Mouse (Mus musculus) A20 (cell line): ENCODE data around the gene Smarce1.

Experiments
- DNase-seq: peaks from one replicate; pipeline ENCODE4 v3.0.0-alpha.2; 2011; ENCODE audit warnings: low read depth, low spot score

Smarce1 gene

DNA sequence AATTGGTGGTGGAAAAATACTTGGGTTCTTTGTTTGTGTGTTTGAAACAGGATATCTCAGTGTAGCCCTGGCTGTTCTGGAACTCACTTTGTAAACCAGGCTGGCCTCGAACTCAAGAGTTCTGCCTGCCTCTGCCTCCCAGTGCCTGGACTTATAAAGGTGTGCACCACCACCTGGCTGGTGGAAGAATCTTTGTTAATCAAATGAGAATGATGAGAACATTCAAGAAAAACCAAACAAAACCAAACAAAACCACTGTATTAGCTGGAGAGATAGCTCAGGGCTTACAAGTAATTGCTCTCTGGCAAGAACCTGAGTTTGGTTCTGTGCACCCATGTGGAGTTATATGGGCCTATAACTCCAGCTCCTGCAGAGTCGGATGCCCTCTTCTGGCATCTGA, 61.4 kb downstream of the Smarce1 start:
- DNase-seq, result no peak

DNA sequence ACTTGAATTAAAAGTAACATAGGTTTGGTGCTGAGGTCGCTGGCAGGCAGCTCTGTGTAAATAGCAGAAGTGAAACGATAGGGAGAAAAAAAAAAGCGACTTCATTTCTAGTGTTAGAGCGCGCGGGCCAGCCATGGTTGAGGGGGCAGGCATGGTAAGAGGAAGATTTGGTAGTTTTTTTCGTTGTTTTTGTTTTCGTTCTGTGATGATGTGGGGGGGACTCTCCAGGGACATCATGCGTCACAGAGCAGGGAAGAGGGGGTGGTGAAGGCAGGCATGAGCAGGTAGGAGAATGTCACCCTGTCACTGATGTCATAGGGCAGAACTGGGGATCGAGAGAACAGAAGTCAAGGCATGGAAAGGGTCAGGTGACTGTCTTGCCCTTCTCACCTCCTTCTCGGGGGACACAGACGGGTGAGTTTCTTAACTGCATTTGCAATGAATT, 62.8 kb downstream of the Smarce1 start:
- peak; percentile 93 for DNase-seq

DNA sequence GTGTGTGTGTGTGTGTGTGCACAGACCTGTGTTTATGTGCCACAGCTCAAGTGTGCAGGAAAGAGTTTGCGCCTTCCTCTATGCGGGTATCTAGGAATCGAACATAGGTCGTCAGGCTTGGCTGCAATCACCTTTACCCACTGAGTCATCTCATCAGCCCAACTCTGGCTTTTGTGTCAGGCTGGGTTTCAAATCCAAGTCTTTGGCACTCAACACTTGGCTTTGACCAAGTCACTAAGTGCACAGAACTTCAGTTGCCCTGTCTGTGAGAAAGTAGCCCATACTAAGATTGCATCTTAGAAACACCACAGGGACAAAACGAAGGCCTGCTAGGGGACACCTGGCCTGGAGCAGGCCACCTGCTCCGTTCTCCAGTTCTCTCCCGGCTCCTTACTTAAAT, 63.2 kb downstream of the Smarce1 start:
- no peak for DNase-seq

DNA sequence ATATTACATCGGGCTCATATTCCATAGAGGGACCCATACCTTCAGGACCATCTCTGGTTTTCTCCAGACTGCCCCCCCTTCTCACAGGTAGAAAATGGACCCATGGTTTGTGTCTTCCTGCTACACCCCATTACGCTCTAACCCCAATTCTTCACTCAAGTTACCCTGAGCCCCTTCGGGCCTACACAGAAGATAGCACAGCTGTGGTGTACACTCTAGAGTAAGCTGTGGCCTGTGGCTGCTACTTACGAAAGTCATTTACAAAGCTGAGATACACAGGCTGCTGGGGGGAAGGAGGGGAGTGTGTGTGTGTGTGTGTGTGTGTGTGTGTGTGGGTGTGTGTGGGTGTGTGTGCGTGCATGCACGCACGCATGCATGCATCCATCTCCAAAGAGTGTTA, 64.6 kb downstream of the Smarce1 start:
- DNase-seq, result no peak

DNA sequence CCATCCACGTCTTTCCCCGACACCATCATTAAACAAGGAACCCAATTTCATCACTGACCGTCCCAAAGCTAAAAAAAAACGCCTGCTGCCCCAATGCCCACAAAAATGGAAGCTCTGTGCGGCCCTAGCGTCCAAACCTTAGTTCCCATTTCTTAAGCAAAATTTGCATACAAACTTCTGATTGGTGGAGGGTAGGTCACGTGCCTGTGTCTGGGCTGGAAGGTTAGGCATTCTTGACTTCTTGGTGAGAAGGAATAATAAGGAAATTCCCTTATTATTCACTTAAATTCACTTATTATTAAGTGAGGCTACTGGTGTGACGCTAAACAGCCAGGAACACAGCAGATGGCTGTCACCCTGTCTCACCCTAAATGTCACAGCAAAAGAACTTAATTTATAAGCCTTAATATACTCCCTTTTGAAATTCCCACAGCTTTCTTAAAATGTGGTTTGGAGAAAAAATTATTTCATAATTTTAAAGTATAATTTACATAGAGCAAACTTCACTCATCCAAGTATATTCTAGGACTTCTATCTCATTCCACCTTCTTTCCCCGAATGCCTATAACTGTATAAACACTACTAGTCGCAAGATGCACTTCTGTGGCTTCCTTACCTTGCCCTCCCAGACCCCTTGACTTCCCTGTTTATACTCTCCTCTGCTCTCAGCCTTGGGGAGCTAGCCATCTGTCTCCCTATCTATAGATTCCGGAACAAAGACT, 65.6 kb downstream of the Smarce1 start:
- no peak for DNase-seq

DNA sequence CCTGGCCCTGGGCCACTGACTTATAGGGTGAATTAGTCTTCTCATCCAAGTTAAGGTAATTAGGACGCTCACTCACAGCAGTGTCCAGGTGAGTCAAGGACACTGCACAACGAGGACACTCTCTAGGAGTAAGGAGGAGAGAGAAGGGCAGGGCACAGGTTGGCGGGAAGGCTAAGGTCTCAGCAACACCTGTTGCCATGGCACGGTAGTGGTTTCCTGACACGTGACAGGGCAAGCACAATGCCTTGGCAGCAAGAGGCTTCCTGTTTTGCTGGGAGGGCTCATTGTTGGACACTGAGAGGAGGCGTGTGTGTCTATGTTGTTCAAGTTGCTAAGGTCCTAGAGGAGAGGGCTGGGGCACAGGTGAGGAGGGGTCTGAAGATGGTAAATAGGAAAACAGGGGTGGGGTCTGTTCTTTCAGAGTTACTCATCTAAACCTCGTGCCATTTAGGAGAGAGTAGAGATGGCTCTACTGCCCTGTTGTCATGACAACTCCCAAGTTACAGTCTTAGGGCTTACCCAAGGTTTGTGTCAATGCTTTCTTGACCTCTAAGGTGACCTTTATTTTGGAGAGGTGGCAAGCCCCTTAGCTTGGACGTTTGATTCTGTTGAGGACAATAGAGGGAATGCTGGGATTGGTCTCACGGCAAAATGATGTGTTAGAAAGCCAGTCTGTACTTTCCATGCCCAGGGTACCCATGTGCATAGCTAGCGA, 67.7 kb downstream of the Smarce1 start:
- peak; percentile 69 for DNase-seq

DNA sequence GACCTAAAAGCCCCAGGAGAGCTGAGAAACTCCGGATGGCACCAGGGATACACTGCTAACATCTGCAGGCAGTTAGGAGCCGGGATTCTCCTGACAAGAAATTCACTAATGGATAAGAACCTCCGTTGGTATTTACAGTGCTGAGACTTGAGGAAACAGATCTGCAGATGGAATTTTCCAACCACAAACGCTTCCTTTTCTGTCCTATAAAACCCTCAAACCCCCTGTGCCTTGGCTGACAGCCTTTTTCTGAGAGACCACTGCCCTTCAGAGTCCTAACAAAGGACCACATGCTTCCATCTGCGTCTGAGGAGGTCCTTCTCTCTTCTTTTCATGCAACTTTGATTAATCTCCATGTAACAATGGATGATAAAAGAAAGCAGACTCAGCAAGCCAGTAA, 69.2 kb downstream of the Smarce1 start:
- no peak for DNase-seq

DNA sequence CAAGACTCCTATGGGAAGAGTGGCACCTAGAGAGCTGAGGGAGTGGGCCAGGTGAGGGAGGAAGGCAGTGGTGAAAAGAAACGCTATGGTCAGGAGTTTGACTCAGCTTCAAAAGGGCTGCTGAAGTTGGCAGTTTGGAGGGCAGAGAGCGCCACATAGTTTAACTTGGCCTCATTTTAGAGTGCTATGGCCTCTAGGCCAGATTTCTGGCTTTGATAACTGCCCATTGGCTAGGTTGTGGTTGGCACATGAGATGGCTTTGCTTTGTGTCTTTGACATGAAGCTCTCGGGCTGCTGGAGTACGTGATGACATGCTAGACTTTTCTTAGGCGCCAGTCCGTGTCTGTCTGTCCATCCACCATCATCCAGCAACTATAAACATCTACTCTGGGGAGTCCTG, 70.6 kb downstream of the Smarce1 start:
- DNase-seq, result no peak
